ENCODE assay signal across 11 mouse cellular contexts in the genomic region with DNA sequence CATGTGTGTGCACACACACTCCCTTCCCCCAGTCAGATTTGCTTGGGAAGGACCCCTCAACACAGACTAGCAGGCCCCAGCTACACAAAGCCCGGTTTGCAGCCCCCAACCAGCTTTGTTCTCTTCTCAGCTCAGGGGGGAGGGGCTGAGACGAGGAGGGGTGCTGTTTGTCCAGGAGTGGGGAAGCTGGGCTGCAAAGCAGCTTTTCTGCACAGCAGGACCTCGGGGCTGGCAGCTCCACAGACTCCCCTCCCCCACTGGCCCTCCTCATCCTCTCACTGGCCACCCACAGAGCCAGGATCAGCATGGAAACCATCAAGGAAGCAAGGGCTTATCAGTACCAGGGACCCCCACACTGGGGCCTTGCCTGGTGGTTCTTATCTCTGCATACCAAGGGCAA. TPM values are rescaled to one million over a fixed set of nuclear protein-coding genes. Genes with fewer than 3 reads are reported as not detected.
DNase-seq lines count a peak whose midpoint lies in the region; ATAC-seq and TF ChIP-seq lines count a peak whose summit lies in the region.
"Had no signal": no experiment of that assay in that cellular context is flagged by ENCODE, and none has a peak within 500 bp of the region (broad histone marks: within the 10 kb centered on the region; RNA-seq: fewer than 3 reads in every experiment).

No protein-coding gene starts in this region.

- no peaks in the 10 kb centered on the region for H3K27me3 ChIP-seq in kidney, adult 2 months (replicated peaks; ENCODE audit: control insufficient read depth, insufficient read depth, low read length)
- peaks cover 18% of the 10 kb centered on the region for H3K27me3 ChIP-seq in midbrain, embryonic 13.5 days

- TF ChIP-seq CTCF in kidney, adult 2 months (conservative IDR thresholded peaks at IDR 0.05; ENCODE audit: insufficient read depth, insufficient read length, low read depth, low read length), result no peak
- no peak for TF ChIP-seq CTCF in brain, embryonic 14.5 days (IDR thresholded peaks at IDR 0.05; ENCODE audit: borderline replicate concordance, extremely low read depth, insufficient read depth, insufficient read length)

- ATAC-seq in midbrain, embryonic 13.5 days, result peak; percentile 46
- ATAC-seq: CD4-positive, CD25-positive, alpha-beta regulatory T cell, adult 4 months had no signal

- 0 out of 2 replicates have a peak overlapping the region, but pooled peaks have one; percentile 24 for H3K9ac ChIP-seq in midbrain, embryonic 13.5 days (replicated peaks)
- H3K9ac ChIP-seq: heart, embryonic 15.5 days had no signal

- DNase-seq in kidney, adult 2 months, result no peak
- DNase-seq in kidney, adult 8-10 months, result no peak
- peak; percentile 68 for DNase-seq in brain, embryonic 14.5 days (ENCODE audit: low read depth)
- DNase-seq in forelimb bud, embryonic 11.5 days (ENCODE audit: low read depth, low spot score), result peak; percentile 39
- no peak for DNase-seq in right cerebral cortex, postnatal 36 days (ENCODE audit: low spot score in 2 of 2)
- no peak for DNase-seq in ovary, postnatal 14 days (ENCODE audit: low spot score)
- no peak for DNase-seq in urinary bladder, postnatal 4 days (ENCODE audit: low spot score in 2 of 2)
- DNase-seq: kidney, postnatal 14 days had no signal

- no peaks in the 10 kb centered on the region for H3K9me3 ChIP-seq in midbrain, embryonic 13.5 days
- H3K9me3 ChIP-seq: heart, embryonic 15.5 days had no signal

- H3K27ac ChIP-seq in kidney, adult 2 months (ENCODE audit: insufficient read depth, low read depth, low read length), result no peak overlapping the region
- peak overlapping the region; percentile 63 for H3K27ac ChIP-seq in midbrain, embryonic 13.5 days
- H3K27ac ChIP-seq: heart, embryonic 15.5 days had no signal

- H3K36me3 ChIP-seq in kidney, adult 2 months (ENCODE audit: control insufficient read depth, insufficient read depth, low read length), result peaks cover 2% of the 10 kb centered on the region; the same call in 1 of the 2 replicates
- peaks cover 38% of the 10 kb centered on the region for H3K36me3 ChIP-seq in midbrain, embryonic 13.5 days

- peaks cover 10% of the 10 kb centered on the region; the same call in 1 of the 2 replicates for H3K4me1 ChIP-seq in kidney, adult 2 months (ENCODE audit: control insufficient read depth, insufficient read depth, low read length)
- peaks cover 60% of the 10 kb centered on the region for H3K4me1 ChIP-seq in midbrain, embryonic 13.5 days (replicated peaks)

- 32% methylated on average over 3 of the region's 3 CpGs for WGBS in kidney, adult 2 months
- WGBS in midbrain, embryonic 13.5 days, result 0% methylated on average over 3 of the region's 3 CpGs

- H3K4me3 ChIP-seq in kidney, adult 2 months (ENCODE audit: insufficient read depth, low read depth, low read length), result peak overlapping the region; percentile 16; the same call in 1 of the 2 replicates
- H3K4me3 ChIP-seq in midbrain, embryonic 13.5 days (replicated peaks), result no peak overlapping the region
- H3K4me3 ChIP-seq: heart, embryonic 15.5 days had no signal

- H3K4me2 ChIP-seq in midbrain, embryonic 13.5 days (replicated peaks), result peak overlapping the region; percentile 94
- H3K4me2 ChIP-seq: heart, embryonic 15.5 days had no signal

- no peak for TF ChIP-seq POLR2A in kidney, adult 2 months (IDR thresholded peaks at IDR 0.05; ENCODE audit: low read depth, low read length)
- TF ChIP-seq POLR2A in brain, embryonic 14.5 days (IDR thresholded peaks at IDR 0.05; ENCODE audit: borderline replicate concordance, extremely low read depth, insufficient read depth, insufficient read length, poor library complexity, severe bottlenecking), result no peak

RNA-seq across cellular contexts. Expression of gene Hsd11b2, which starts 2.5 kb away (rescaled TPM):
- polyA plus RNA-seq in kidney, adult 2 months (2012; rRNA removed), result 310 and 336 TPM in 2 replicates
- 8.3 and 12.1 TPM in 2 replicates for polyA plus RNA-seq in brain, embryonic 14.5 days (2012; rRNA removed)
- polyA plus RNA-seq in midbrain, embryonic 13.5 days (2015; fragmentation: Nextera tagmentation; extraction: Ambion mirVana), result 11.6 and 16.9 TPM in 2 replicates
- polyA plus RNA-seq: CD4-positive, CD25-positive, alpha-beta regulatory T cell, adult 4 months had no signal

RNA-seq across cellular contexts. Expression of gene Zdhhc1, which starts 24.4 kb away (rescaled TPM):
- 47.6 and 57.7 TPM in 2 replicates for polyA plus RNA-seq in kidney, adult 2 months (2012; rRNA removed)
- 40.0 and 46.2 TPM in 2 replicates for polyA plus RNA-seq in brain, embryonic 14.5 days (2012; rRNA removed)
- polyA plus RNA-seq in midbrain, embryonic 13.5 days (2015; fragmentation: Nextera tagmentation; extraction: Ambion mirVana), result 26.2 and 31.3 TPM in 2 replicates

RNA-seq across cellular contexts. Expression of gene Atp6v0d1, which starts 44.8 kb away (rescaled TPM):
- 161 and 182 TPM in 2 replicates for polyA plus RNA-seq in kidney, adult 2 months (2012; rRNA removed)
- polyA plus RNA-seq in brain, embryonic 14.5 days (2012; rRNA removed), result 210 and 236 TPM in 2 replicates
- 177 and 182 TPM in 2 replicates for polyA plus RNA-seq in midbrain, embryonic 13.5 days (2015; fragmentation: Nextera tagmentation; extraction: Ambion mirVana)

RNA-seq across cellular contexts. Expression of gene Tppp3, which starts 49.7 kb away (rescaled TPM):
- 11.9 and 19.3 TPM in 2 replicates for polyA plus RNA-seq in kidney, adult 2 months (2012; rRNA removed)
- 62.7 and 89.6 TPM in 2 replicates for polyA plus RNA-seq in brain, embryonic 14.5 days (2012; rRNA removed)
- polyA plus RNA-seq in midbrain, embryonic 13.5 days (2015; fragmentation: Nextera tagmentation; extraction: Ambion mirVana), result 93.1 and 111 TPM in 2 replicates

Comparison
In these comparisons a context has a peak if more than half of its experiments do, and no peak if none do; other contexts are left out.
1. DNase-seq: peak in brain, embryonic 14.5 days (single experiment) and forelimb bud, embryonic 11.5 days (single experiment); none in kidney, adult 2 months (single experiment), kidney, adult 8-10 months (0 of 2), right cerebral cortex, postnatal 36 days (0 of 2), ovary, postnatal 14 days (single experiment) and urinary bladder, postnatal 4 days (0 of 2).
2. RNA of gene Hsd11b2, which starts 2.5 kb away (polyA plus RNA-seq): 310 to 336 TPM in kidney, adult 2 months; 11.6 to 16.9 TPM in midbrain, embryonic 13.5 days and 8.3 to 12.1 TPM in brain, embryonic 14.5 days; every median in the first group is over 10 times any median in the second.